Mouse (Mus musculus) layer of hippocampus, adult 18-20 months (tissue): Measurements from ENCODE around the gene Tmtc1. TPM values are rescaled to one million over a fixed set of nuclear protein-coding genes. Genes with fewer than 3 reads are reported as not detected.

ENCODE experiments used
- DNase-seq, 2 experiments: peaks; one replicate each; pipeline ENCODE4 v3.0.0; 2022; ENCODE audit warnings: low spot score in 2 of 2
- long read RNA-seq: library from polyadenylated mRNA; stranded (forward); transcript quantifications from one replicate; pipeline ENCODE4 v2.0.0, GENCODE M21; 2021
- total RNA-seq, 2 experiments: library from RNA; stranded (reverse); gene quantifications; 2 replicates each; pipeline ENCODE4 v1.2.3; 2021

The Tmtc1 gene
- total RNA-seq = 10 to 100 TPM; 35.6 to 38.5 TPM
- long read RNA-seq, full-length matches to known transcripts = 10 of 22 reads
- long read RNA-seq, partial matches to known transcripts = 5 of 22 reads
- long read RNA-seq, other reads (novel, unspliced or antisense) = 7 of 22 reads

DNA sequence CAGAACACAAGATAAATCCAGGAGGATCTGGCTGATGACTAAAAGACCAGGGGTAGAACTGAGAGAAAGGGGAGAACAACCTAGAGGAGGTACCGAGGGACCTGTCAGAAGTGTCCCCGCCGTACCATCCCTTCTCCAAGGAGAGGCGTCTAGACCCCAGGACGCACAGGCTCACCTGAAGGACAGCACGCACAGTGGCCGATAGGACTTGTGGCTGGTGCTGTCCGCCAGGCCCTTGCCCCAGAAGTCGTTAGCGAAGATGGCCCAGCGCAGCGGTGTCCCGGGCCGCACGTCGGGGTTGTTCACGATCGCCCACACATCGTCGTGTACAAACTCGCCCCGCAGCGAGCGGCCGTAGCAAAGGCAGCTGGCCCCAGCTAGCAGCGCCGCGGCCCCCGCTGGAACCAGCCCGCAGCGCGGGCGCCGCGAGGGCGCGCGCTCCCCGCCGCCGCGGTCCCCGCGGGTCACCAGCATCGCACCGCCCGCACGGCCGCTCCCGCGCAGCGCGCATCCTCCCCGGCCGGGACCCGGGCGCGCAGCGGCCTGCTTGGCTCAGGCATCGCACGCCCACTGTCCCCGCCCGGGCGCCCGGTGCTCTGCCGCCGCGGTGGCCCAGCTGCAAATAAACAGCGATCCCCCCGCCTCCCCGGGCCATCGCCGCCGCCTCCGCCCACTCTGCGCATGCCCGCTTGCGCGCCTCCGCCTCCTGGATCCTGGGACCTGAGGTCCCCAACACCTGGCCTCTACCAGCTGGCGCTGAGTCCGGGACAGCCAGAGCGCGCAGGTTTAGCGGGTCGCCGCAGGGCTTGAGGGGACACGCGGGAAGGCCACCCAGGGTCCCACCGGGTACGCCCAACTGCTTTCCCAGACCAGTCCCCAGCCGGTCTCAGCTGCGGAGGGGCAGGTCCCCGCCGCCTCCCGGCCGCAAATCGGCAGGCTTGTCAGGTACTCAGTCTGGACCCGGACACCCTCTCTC, at the start of gene Tmtc1:
TSS of gene Tmtc1 (minus strand) at position 664 of the 976 bp plus-strand sequence.
- peak; percentile 44 to 70 for DNase-seq

GRCm38 (mm10) chr6:148491849-148492248, 47.7 kb upstream of the Tmtc1 start:
- no peak for DNase-seq

DNA sequence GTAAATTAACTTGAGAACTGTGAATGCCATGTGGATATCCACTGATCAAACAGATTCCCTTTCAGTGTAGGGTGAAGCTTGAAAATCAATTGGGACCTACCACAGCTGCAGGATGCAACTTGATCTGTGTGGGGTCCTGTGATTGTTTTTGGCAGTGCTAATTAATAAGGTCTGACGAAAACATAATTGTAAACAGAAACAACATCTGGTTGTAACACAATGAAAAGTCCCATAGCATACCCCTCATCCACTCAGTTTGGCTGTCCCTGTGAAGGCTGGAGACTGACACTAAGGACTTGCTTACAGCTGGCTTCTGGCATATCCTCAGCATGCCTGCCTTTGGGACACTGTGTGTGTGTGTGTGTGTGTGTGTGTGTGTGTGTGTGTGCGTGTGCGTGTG, 42.6 kb upstream of the Tmtc1 start:
- DNase-seq = no peak

GRCm38 (mm10) chr6:148481894-148482293, 37.7 kb upstream of the Tmtc1 start:
- DNase-seq = no peak

- DNase-seq = no peak
Measured at GRCm38 (mm10) chr6:148479671-148480237, 35.6 kb upstream of the Tmtc1 start.

DNA sequence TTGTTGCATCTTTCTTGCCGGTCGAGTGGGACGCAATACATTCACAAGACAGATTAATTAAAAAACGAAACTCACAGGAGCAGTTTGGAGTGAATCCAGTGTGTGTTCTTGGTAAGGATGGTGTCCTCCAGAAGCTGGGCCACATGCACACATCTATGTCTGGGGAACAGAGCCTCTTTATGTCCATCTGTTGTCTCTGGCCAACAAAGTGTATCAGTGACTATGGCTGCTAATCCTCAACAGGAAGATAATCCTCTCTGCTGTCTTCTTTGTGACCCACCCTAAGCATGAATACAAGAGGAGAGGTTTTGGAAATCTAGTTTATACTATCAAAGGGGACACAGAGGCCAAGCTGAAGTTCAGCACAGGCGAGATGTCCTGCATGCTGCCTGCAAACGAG, 34.2 kb upstream of the Tmtc1 start:
- DNase-seq = no peak

GRCm38 (mm10) chr6:148472289-148472688, 28.1 kb upstream of the Tmtc1 start:
- no peak for DNase-seq

DNA sequence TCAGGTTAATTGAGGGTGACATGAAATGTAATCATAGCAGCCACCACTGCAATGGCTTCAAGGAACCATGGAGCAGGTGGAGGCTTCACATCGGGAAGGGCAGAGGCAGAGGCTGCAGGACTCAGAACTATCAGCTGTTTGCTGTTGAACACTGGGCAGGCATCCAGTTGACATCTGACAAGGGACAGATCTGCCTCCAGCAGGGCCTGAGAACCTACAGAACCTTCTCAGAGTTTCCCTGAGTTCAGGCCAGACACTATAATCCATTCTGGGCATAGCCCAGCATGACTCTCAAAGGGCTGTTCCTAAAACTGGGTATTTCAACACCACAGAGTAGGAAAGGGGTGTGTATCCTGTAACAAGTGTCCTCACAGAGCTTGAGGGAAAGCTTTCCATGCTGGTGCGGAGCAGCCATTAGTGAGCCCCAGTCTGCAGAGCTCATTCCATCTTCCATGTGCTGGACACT, 23.8 kb upstream of the Tmtc1 start:
- no peak for DNase-seq

- DNase-seq = no peak
Measured at GRCm38 (mm10) chr6:148467170-148467921, 23.2 kb upstream of the Tmtc1 start.

DNA sequence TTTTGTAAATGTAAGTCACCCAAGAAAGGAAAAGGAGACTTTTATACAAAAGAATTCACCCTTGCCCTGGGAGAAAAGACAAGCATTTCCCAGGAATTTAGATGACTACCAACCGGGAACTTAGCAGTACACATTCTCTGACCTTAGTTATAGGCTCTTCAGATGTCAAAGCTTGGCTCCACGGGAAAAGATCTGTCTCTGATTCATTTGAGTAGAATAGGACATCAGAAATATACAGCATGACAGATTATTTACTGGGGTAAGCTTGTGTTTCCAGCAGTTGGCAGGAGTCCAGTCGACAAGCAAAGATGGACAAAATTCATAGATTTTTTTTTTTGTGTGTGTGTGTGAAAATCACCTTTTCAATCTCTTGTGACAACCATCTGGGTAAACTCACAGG, 15.4 kb upstream of the Tmtc1 start:
- DNase-seq = no peak

DNA sequence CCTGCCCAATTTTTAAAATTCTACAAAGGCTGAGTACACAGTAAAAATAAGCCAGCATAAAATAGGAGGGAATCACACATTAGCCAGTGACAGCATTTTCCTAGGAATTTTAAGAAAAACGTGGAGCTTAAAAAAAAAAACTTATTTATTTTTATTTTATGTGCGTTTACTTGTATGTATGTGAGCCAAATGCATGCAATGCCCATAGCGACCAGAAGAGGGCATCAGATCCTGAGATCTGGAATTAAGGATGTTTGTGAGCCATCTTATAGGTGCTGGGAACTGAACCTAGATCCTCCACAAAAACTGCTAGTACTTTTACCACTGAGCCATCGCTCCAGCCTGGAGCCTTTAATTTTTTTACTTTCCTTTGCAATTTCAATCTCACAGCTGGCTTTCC, 11.3 kb upstream of the Tmtc1 start:
- DNase-seq = no peak

GRCm38 (mm10) chr6:148454740-148455139, 10.6 kb upstream of the Tmtc1 start:
- DNase-seq = no peak

DNA sequence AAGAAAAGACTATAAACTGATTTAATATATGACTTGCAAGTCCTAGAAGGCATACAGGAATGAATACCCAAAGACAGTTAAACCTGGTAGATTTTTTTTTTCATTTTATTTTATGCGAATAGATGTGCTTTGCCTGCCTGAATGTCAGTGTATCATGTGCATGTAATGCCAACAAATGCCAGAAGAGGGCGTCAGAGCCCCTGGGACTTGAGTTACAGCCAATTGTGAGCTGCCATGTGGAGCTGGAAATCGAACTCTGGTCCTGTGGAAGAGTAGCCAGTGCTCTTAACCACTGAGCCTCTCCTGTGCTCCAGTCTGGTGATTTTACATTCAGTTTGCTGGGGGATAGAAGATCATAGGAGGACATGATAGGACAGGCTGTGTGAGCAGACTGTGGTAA, 4.0 kb upstream of the Tmtc1 start:
- DNase-seq = no peak

- DNase-seq = no peak
Measured at GRCm38 (mm10) chr6:148446113-148446512, 1.9 kb upstream of the Tmtc1 start.

GRCm38 (mm10) chr6:148444796-148445195, 607 bp upstream of the Tmtc1 start:
- DNase-seq = peak in 1 of 2 experiments; percentile 17

- DNase-seq = peak in 1 of 2 experiments; percentile 44
Measured at GRCm38 (mm10) chr6:148443291-148443725, 881 bp downstream of the Tmtc1 start.

DNA sequence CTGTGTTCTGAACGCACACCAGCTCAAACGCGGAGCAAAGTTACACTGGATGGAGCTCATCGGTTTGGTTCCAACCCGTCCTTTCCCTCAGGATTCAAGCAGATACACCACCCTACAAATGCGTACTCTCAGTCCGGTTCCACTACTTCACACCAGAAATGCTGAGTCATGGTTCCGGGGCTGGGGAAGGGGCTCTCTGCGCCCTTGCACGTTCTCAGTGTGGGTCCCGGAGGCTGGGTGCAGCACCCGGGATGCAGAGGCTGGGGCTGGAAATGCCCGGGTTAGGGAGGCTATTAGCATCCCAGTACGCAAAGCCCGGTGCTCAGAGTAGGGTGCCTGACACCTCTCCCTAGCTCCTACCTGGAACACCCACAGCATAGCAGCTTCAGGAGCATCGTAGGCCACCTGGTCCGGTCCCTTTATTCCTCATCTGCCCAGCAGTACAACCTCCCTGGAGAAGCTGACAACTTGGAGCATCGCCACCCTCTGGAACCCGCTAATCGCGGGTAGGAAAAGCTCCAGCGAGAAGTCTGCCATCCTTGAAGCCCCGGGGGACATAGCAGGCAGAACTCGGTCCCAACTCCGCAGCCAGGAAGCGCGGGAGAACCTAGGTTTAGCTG, 1.4 kb downstream of the Tmtc1 start:
- peak; percentile 22 to 61 for DNase-seq

DNA sequence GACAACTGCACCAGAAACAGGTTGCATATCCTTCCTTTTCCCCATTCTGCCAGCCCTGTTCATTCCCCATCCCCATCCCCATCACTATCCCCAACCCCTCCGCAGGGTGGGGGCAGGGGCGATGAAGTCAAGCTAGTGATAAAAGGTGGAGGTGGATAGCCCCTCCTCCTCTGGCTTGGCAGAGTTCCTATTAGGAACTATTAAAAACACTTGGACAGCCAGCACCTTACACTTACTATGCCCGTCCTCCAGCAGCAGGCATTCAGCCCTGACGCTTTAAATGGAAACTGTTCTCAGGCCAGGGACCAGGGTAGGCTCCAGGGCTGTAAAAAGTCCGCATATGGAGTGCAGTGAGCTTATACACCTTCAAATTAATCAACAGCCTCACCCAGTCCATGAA, 2.3 kb downstream of the Tmtc1 start:
- DNase-seq = no peak

GRCm38 (mm10) chr6:148439101-148439500, 5.1 kb downstream of the Tmtc1 start:
- DNase-seq = no peak

DNA sequence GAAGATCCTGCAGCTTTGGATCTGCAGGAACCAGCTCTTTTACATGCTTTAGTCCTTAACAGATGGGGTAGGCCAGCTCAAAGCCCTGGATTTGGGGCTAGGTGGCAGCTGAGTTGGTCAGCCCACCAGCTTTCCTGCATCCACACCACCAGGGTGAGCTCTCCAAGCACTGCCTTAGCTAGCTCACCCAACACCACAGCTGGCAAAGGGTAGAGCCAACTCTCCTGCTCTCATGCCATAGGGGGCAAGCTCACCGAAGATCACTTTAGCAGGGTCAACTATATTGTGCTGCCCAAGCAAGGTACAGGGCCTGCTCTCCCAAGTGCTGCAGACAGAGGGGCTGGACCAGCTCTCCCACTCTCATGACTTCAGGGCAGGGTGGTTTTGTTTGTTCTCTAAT, 6.6 kb downstream of the Tmtc1 start:
- DNase-seq = no peak

GRCm38 (mm10) chr6:148436441-148437001, 7.7 kb downstream of the Tmtc1 start:
- no peak for DNase-seq
